Mouse (Mus musculus) G1E (cell line): Measurements from ENCODE around the gene Efna4. TPM values are rescaled to one million over a fixed set of nuclear protein-coding genes. Genes with fewer than 3 reads are reported as not detected.

ENCODE experiments used
- ATAC-seq: 2 replicates; pipeline ENCODE4 v1.8.0; 2016; ENCODE audit warnings: mild to moderate bottlenecking; ENCODE audit not compliant: insufficient number of reproducible peaks, poor library complexity, low FRiP score, severe bottlenecking; ENCODE audit errors: extremely low read depth
- DNase-seq: peaks from one replicate; pipeline ENCODE4 v3.0.0; 2012; ENCODE audit warnings: low spot score
- H3K27me3 ChIP-seq: 2 replicates; pipeline ENCODE4 v1.6.1; 2012; ENCODE audit warnings: mild to moderate bottlenecking, low read length, inconsistent platforms; ENCODE audit not compliant: insufficient read depth
- H3K36me3 ChIP-seq: replicated peaks from 2 replicates; pipeline ENCODE3; 2012; ENCODE audit warnings: mild to moderate bottlenecking, inconsistent platforms
- H3K4me1 ChIP-seq: 2 replicates; pipeline ENCODE4 v1.6.1; 2012; ENCODE audit warnings: low read depth, low read length, inconsistent platforms, mixed read lengths; ENCODE audit not compliant: insufficient read depth
- H3K4me3 ChIP-seq: 2 replicates; pipeline ENCODE4 v1.5.1; 2012; ENCODE audit warnings: low read depth, mild to moderate bottlenecking, inconsistent platforms, low read length, moderate library complexity, mixed read lengths
- H3K9me3 ChIP-seq: replicated peaks from 2 replicates; pipeline ENCODE4 v1.6.1; 2012; ENCODE audit warnings: inconsistent platforms
- CTCF ChIP-seq: IDR thresholded peaks from 2 replicates; pipeline ENCODE4 v1.5.1; 2012; ENCODE audit warnings: low read depth, low read length, inconsistent platforms, mixed read lengths
- GATA1 ChIP-seq: IDR thresholded peaks from 2 replicates; pipeline ENCODE4 v1.6.1; 2012; ENCODE audit warnings: borderline replicate concordance, low read length, inconsistent platforms, mixed read lengths
- GATA2 ChIP-seq: IDR thresholded peaks from 2 replicates; pipeline ENCODE4 v1.6.1; 2012; ENCODE audit warnings: low read depth, low read length, inconsistent platforms, borderline replicate concordance
- POLR2AphosphoS5 ChIP-seq: IDR thresholded peaks from 2 replicates; pipeline ENCODE4 v1.6.1; 2012; ENCODE audit warnings: low read depth, low read length, inconsistent platforms; ENCODE audit not compliant: insufficient replicate concordance
- TAL1 ChIP-seq: conservative IDR thresholded peaks from 2 replicates; pipeline ENCODE4 v1.6.1; 2012; ENCODE audit warnings: low read depth, low read length, inconsistent platforms, mixed read lengths
- polyA plus RNA-seq: library from polyadenylated mRNA; stranded (reverse); fragments of >175 nt; gene quantifications from 2 replicates; pipeline ENCODE4 v1.2.3, GENCODE M21; 2012
- total RNA-seq, 2 experiments: library from RNA; stranded (forward) in 1 of 2; stranded (reverse) in 1 of 2; fragments of 200-1000 nt in 1 of 2; fragments of >200 nt in 1 of 2; fragmentation: Nextera tagmentation in 1 of 2; gene quantifications; 2 replicates each; pipeline ENCODE4 v1.2.3; 2014 to 2017

Gene Efna4
- total and polyA plus RNA-seq, 3 experiments = not detected

DNA sequence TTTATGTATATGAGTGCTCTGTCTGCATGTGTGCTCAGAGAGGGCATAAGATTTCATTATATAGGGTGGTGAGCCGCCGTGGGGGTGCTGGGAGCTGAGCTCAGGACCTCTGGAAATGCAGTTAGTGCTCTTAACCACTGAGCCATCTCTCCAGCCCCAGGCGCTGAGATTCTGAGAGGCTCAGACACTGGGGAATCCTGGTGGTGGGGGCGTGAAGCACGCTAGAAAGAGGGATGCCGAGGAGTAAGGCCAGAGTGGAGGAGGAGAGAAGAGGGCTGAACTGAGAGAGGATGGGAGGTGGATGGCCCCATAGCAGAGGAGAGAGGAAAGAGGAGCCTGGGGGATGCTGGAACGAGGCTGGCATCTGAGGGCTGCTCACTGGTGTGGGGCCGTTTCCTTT is 26.8 kb upstream of the Efna4 start:
- TF ChIP-seq CTCF (no peak), TAL1 (no peak), GATA2 (no peak), GATA1 (no peak)
- H3K9me3 ChIP-seq = no peaks in the 10 kb centered on the region
- H3K27me3 ChIP-seq = peaks cover 66% of the 10 kb centered on the region
- no peak overlapping the region for H3K4me3 ChIP-seq
- no peaks in the 10 kb centered on the region for H3K4me1 ChIP-seq
- H3K36me3 ChIP-seq = no peaks in the 10 kb centered on the region
- DNase-seq (no peak), ATAC-seq (no peak)

DNA sequence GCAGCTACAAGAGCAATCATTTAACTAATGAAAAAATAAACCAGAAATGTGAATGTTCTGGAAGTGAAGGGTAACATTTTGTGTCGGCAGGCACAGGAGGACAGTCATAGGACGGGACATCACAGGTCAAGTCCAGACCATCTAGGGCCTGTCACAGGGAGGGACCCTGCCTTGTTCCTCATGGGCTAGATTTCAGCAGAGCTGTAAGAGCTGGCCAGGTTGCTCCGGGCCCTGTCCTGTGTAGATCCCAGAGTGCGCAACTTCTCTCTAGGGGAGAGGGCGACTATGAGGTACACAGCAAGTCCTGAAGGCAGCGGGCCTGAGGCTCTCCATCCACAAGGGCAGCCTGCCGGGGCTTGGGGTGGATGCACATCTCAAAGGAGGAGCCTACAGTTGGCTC is 23.8 kb upstream of the Efna4 start, which contains the start of gene Dcst2:
Gene Dcst2, plus strand, starts transcription at position 301 of the 400 bp plus-strand sequence.
- Histone ChIP-seq H3K4me1 (peaks cover 8% of the 10 kb centered on the region), H3K4me3 (no peak within 1 kb of the TSS), H3K36me3 (no peaks in the 10 kb centered on the region), H3K9me3 (no peaks in the 10 kb centered on the region), H3K27me3 (peaks cover 63% of the 10 kb centered on the region)
- DNase-seq (no peak), ATAC-seq (no peak)
- no peak for TF ChIP-seq GATA1
- no peak for TF ChIP-seq CTCF
- no peak for TF ChIP-seq POLR2AphosphoS5
- no peak for TF ChIP-seq TAL1
- TF ChIP-seq GATA2 = no peak

DNA sequence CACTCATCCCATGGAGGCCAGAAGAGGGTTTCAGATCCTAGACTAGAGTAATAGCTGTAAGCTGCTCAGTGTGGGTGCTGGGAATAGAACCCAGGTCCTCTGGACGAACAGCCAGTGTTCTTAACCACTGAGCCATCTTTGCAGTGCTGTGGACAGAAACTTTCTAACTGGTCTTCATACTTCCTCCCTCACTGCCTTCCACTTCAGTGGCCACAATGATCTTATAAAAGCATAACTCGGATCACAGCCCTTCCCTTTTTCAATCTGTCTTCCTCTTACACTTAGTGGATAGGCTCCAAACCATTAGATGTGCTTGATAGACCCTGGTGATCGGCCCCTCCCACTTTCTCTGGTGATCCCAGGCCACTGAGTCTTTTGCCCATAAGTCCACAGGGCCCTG is 22.4 kb upstream of the Efna4 start:
- Histone ChIP-seq H3K4me3 (no peak overlapping the region), H3K36me3 (no peaks in the 10 kb centered on the region), H3K4me1 (peaks cover 8% of the 10 kb centered on the region), H3K9me3 (no peaks in the 10 kb centered on the region), H3K27me3 (peaks cover 60% of the 10 kb centered on the region)
- no peak for DNase-seq
- no peak for ATAC-seq
- TF ChIP-seq GATA2 (no peak), TAL1 (no peak), CTCF (no peak), GATA1 (no peak), POLR2AphosphoS5 (no peak)

GRCm38 (mm10) chr3:89359630-89360029 is 21.8 kb upstream of the Efna4 start:
- H3K4me1 ChIP-seq = peaks cover 8% of the 10 kb centered on the region
- DNase-seq = no peak
- no peak for ATAC-seq
- H3K9me3 ChIP-seq = no peaks in the 10 kb centered on the region
- no peak for TF ChIP-seq GATA1
- no peak for TF ChIP-seq GATA2
- TF ChIP-seq POLR2AphosphoS5 = no peak
- TF ChIP-seq CTCF = no peak
- no peak for TF ChIP-seq TAL1
- no peak overlapping the region for H3K4me3 ChIP-seq
- H3K27me3 ChIP-seq = peaks cover 56% of the 10 kb centered on the region
- H3K36me3 ChIP-seq = no peaks in the 10 kb centered on the region

DNA sequence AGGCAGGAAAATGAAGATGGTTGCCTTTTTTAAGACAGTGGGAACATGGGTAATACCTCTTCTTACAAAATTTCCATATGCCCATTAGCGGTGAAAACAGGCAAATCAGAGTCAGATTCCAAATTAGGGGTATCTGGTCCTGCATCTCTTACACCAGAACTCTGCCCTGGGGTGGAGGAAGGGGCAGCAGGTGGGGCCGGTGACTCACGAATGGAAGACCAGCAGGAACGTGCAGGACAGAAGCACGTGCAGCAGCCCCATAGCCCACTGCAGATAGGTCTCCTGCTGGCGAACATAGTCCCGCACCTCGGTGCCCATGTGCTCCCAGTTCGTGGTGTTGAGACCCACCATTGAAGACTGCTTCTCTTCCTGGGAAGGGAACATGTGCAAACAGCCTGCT is 18.2 kb upstream of the Efna4 start:
- Histone ChIP-seq H3K4me1 (peaks cover 14% of the 10 kb centered on the region), H3K9me3 (no peaks in the 10 kb centered on the region), H3K36me3 (no peaks in the 10 kb centered on the region), H3K27me3 (peaks cover 68% of the 10 kb centered on the region), H3K4me3 (no peak overlapping the region)
- ATAC-seq (no peak), DNase-seq (no peak)
- TF ChIP-seq GATA2 = no peak
- TF ChIP-seq POLR2AphosphoS5 = no peak
- no peak for TF ChIP-seq TAL1
- TF ChIP-seq GATA1 = no peak
- no peak for TF ChIP-seq CTCF

DNA sequence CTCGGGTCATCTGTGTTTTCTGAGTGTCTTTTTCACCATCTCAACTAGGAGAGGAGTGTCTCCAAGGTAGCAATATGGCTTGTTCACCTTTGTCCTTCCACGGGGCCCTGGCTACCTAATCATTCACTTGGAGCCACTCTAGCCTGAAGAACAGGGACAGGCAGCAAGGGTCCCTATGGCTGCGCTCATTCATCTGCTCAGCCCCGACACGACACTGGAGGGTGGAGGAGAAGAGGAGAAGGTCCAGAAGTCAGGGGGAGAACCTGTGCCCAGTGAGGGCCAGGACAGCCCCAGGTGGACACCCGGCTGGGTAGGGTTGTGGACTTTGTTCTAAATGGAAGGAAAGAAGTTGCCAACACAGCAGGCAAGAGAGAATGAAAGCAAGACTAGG is 17.7 kb upstream of the Efna4 start:
- H3K4me1 ChIP-seq = peaks cover 14% of the 10 kb centered on the region
- no peaks in the 10 kb centered on the region for H3K9me3 ChIP-seq
- TF ChIP-seq GATA1 (no peak), GATA2 (no peak)
- DNase-seq (no peak), ATAC-seq (no peak)
- peaks cover 69% of the 10 kb centered on the region for H3K27me3 ChIP-seq
- no peak overlapping the region for H3K4me3 ChIP-seq
- no peaks in the 10 kb centered on the region for H3K36me3 ChIP-seq

- TF ChIP-seq GATA1 = no peak
- TF ChIP-seq CTCF = peak; percentile 91
- Histone ChIP-seq H3K36me3 (no peaks in the 10 kb centered on the region), H3K27me3 (peaks cover 70% of the 10 kb centered on the region), H3K4me3 (no peak overlapping the region), H3K9me3 (no peaks in the 10 kb centered on the region), H3K4me1 (peaks cover 17% of the 10 kb centered on the region)
- no peak for ATAC-seq
- DNase-seq = peak; percentile 57
These were observed 17.1 kb upstream of the Efna4 start for GRCm38 (mm10) chr3:89354816-89355511.
